Mouse (Mus musculus) lung, adult 2 months (tissue): Measurements from ENCODE around the gene Nr1h2.

ENCODE experiments used
- CTCF ChIP-seq: fragments of 200-500 bp; IDR thresholded peaks from 2 replicates; pipeline ENCODE4 v1.5.1; 2011; ENCODE audit warnings: mild to moderate bottlenecking, low read length, control low read depth; ENCODE audit not compliant: insufficient read depth
- POLR2A ChIP-seq: fragments of 200-500 bp; IDR thresholded peaks from 2 replicates; pipeline ENCODE4 v1.6.1; 2011; ENCODE audit warnings: low read depth, mild to moderate bottlenecking, control low read depth, low read length, borderline replicate concordance; ENCODE audit errors: extremely low read depth

GRCm38 (mm10) chr7:44594291-44594690, 40.5 kb upstream of the Nr1h2 start:
- TF ChIP-seq POLR2A = no peak
- TF ChIP-seq CTCF = no peak
